Mouse (Mus musculus): Measurements from ENCODE around the gene Sorbs1. TPM values are rescaled to one million over a fixed set of nuclear protein-coding genes. Genes with fewer than 3 reads are reported as not detected.

Gene Sorbs1
- total RNA-seq (2023) = 1 to 10 TPM; 4.5 to 6.8 TPM

DNA sequence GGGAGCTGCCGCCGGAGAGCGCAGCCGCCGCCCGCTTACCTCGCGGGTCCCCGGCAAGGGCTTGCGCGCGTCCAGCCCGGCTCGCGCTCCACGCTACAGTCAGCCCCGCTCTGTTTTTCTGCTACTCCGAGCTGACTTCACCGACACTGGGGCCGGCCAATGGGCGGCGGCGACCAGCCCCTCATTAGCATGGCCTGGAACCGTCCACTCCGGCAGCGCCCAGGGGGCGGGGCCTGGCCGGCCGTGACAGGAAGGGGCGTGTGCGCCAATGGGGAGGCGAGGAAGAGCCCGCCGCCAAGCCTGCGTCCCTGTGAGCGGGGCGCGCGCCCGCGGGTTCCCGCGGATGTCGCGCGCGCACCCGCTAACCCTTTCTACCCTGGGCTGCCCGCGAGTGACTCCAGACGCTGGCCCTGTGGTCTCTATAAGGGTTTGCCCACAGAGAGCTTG lies at the start of gene Sorbs1:
Sorbs1 (minus strand) TSS at position 148 of the 447 bp plus-strand sequence.

DNA sequence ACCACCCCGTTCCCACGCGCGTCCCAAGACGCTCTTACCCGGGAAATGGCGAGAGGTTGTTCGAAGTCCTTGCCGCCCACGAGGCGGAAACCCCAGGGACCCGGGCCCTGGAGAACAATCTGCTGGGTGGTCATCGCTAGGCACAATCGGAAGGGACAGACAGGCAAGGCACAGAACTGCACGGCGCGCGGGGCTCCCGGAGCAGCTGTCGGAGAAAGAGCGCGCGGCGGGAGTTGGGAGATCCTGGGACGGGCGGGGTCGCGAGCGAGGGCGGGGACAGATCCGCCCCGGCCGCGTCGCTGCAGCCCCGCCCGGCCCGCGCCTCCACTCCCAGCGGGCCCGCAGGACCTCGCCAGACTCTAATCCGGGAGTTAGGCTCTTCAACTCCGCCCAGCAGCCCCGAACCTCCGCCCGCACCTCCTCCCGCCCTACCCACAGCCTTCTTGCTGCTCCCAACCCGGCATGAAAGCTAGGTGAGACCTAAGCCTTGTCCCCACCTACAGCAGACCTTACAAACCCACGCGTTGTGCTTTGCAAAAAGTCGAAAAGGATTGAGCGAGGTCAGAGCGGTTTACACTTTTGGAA lies 242.2 kb downstream of the Sorbs1 start, which contains the start of gene Pdlim1:
Pdlim1 (minus strand) TSS at position 535 of the 585 bp plus-strand sequence.

Other genes with a start within 250 kb of the Sorbs1 start
- gene Pdlim1, start 241.9 kb downstream of the Sorbs1 start, total RNA-seq (2023) = 10 to 100 TPM; 40.2 to 61.7 TPM
- 10 to 100 TPM in 1 of 2 experiments, 1 to 10 TPM in 1; 6.1 to 10.8 TPM for gene Aldh18a1, start 74.7 kb upstream of the Sorbs1 start, total RNA-seq (2023)
- gene Tctn3, start 98.5 kb upstream of the Sorbs1 start, total RNA-seq (2023) = 1 to 10 TPM; 3.8 to 7.0 TPM
- gene Entpd1, start 98.6 kb upstream of the Sorbs1 start, total RNA-seq (2023) = 10 to 100 TPM; 86.2 to 94.4 TPM
- gene Cc2d2b, start 235.0 kb upstream of the Sorbs1 start, total RNA-seq (2023) = not detected

Data from neutrophil, adult 59 days (primary cell).